Mouse (Mus musculus): ENCODE measurements at regions not wholly inside any gene's neighbourhood (a gene's known extent, or its start where the extent isn't known, plus 50 kb on each side); places are given as distances from the start of the nearest gene placed in this dataset.

DNA sequence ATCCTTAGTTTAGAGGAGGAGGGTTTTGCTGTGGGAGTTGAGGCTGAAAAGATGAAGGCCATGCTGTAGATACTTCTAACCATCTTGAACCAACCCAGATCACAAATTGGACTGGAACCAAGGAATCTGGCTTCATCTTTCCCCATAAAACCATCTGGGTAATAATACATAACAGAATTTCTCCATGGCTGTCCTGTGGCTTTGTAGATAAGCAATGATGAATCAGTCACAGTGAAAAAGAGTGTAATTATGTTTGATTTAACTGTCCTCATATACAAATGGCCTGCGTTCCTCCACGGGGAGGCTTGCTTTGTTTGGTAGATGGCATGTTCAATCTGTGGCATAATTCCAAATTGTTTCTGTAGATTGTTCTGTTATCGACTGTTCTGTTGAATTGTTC, 100.9 kb downstream of the Aldh8a1 start:
- TF ChIP-seq POLR2A (IDR thresholded peaks at IDR 0.05; ENCODE audit: extremely low read depth, insufficient read depth, low read length) (no peak), CTCF (IDR thresholded peaks at IDR 0.05; ENCODE audit: extremely low read depth, insufficient read depth, low read length) (no peak)
- no peak overlapping the region for H3K4me3 ChIP-seq (ENCODE audit: insufficient read depth, low read length)
- H3K27ac ChIP-seq (ENCODE audit: insufficient read depth, low read length): no peak overlapping the region
- H3K4me1 ChIP-seq (ENCODE audit: control insufficient read depth, insufficient read depth, low read length): 0 out of 2 replicates have a peak, but pooled peaks cover 2% of the 10 kb centered on the region

DNA sequence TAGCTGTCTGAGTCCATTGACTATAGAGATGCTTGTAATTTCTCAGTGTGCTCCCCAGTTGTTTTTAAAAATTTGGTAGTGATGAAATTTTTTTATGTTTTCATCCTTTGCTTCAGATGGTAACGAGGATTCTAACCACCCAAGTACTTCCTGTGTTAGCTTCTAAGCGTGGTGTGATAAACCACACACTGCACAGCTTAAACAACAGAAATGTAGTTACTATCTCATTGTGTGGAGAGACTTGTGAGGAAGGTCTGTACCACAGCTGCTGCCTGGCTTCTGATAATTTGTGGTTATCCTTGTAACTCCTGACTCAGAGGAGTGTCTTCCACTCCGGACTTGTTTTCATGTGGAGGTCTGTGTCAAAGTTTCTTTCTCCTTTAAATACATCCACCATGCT, 102.3 kb downstream of the Aldh8a1 start:
- TF ChIP-seq POLR2A (IDR thresholded peaks at IDR 0.05; ENCODE audit: extremely low read depth, insufficient read depth, low read length) (no peak), CTCF (IDR thresholded peaks at IDR 0.05; ENCODE audit: extremely low read depth, insufficient read depth, low read length) (no peak)

DNA sequence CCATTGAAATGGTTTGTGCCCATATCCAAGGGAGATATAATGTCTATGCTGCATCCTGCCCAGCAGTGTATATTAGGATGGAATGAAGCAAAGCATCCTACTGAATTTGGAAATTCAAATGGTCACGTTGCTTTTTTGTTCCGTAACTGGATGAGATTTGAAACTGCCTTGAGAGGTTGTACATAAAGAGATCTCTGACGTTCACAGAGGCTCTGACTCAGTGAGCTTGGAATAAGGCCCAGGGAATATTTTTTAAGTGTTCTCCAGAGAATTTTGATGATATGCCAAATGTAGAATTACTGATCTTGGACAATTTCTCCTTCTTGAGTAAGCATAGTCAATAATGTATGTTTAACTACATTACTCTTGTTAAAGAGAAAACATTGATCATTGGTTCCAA, 104.2 kb downstream of the Aldh8a1 start:
- Histone ChIP-seq H3K4me1 (ENCODE audit: control insufficient read depth, insufficient read depth, low read length) (peaks cover 2% of the 10 kb centered on the region; the same call in 1 of the 2 replicates), H3K4me3 (ENCODE audit: insufficient read depth, low read length) (no peak overlapping the region), H3K27ac (ENCODE audit: insufficient read depth, low read length) (no peak overlapping the region)
- TF ChIP-seq CTCF (IDR thresholded peaks at IDR 0.05; ENCODE audit: extremely low read depth, insufficient read depth, low read length) (no peak), POLR2A (IDR thresholded peaks at IDR 0.05; ENCODE audit: extremely low read depth, insufficient read depth, low read length) (no peak)

More for the DNA sequence above, 102.3 kb downstream of the Aldh8a1 start:
- Histone ChIP-seq H3K4me1 (ENCODE audit: control insufficient read depth, insufficient read depth, low read length) (0 out of 2 replicates have a peak, but pooled peaks cover 2% of the 10 kb centered on the region), H3K27ac (ENCODE audit: insufficient read depth, low read length) (no peak overlapping the region), H3K4me3 (ENCODE audit: insufficient read depth, low read length) (no peak overlapping the region)

DNA sequence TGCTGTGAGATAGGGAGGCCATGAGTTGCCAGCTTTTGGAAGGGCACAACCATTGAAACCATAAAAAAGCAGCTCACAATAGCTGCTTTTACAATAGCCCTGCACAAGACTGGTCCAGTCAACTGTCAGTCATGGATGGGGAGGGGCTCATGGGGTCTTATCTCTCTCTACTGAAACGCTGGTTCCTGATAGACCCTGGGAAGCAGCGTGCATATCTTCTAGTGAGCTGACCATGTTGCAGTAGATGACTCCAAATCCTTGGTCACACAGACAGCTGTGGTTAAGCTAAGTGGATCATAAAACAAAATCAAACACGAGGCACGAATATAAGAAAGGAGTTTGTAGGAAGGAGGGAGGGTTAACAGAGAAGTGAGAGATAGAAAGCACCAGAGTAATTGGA, 105.0 kb downstream of the Aldh8a1 start:
- Histone ChIP-seq H3K4me3 (ENCODE audit: insufficient read depth, low read length) (no peak overlapping the region), H3K27ac (ENCODE audit: insufficient read depth, low read length) (no peak overlapping the region), H3K4me1 (ENCODE audit: control insufficient read depth, insufficient read depth, low read length) (peaks cover 3% of the 10 kb centered on the region; the same call in 1 of the 2 replicates)
- TF ChIP-seq POLR2A (IDR thresholded peaks at IDR 0.05; ENCODE audit: extremely low read depth, insufficient read depth, low read length) (no peak), CTCF (IDR thresholded peaks at IDR 0.05; ENCODE audit: extremely low read depth, insufficient read depth, low read length) (no peak)

- no peak for TF ChIP-seq CTCF (IDR thresholded peaks at IDR 0.05; ENCODE audit: extremely low read depth, insufficient read depth, low read length)
- no peak for TF ChIP-seq POLR2A (IDR thresholded peaks at IDR 0.05; ENCODE audit: extremely low read depth, insufficient read depth, low read length)
- Histone ChIP-seq H3K4me3 (ENCODE audit: insufficient read depth, low read length) (no peak overlapping the region), H3K4me1 (ENCODE audit: control insufficient read depth, insufficient read depth, low read length) (peaks cover 3% of the 10 kb centered on the region; the same call in 1 of the 2 replicates), H3K27ac (ENCODE audit: insufficient read depth, low read length) (peak overlapping the region; percentile 81)
These were observed 105.6 kb downstream of the Aldh8a1 start for GRCm38 (mm10) chr10:21482659-21483058.

DNA sequence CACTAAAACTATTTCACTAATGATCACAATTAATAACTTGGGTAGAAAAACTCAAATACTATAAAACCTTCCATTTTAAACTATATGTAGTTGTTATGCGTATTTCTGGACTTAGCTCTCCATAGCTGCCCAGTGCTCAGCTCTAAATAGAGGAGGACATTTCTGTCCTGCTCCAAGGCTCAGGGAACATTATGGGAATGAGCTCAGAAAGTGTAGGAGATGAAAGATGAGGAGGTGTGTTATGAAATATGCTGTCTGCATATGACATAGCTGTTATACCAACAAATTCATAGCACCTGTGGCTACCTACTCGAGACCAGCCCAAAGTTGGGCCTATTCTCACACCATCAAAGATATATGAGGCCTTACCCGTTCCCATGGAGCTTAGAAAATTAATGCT, 106.3 kb downstream of the Aldh8a1 start:
- H3K4me1 ChIP-seq (ENCODE audit: control insufficient read depth, insufficient read depth, low read length): peaks cover 3% of the 10 kb centered on the region; the same call in 1 of the 2 replicates
- no peak overlapping the region for H3K27ac ChIP-seq (ENCODE audit: insufficient read depth, low read length)
- H3K4me3 ChIP-seq (ENCODE audit: insufficient read depth, low read length): no peak overlapping the region
- TF ChIP-seq CTCF (IDR thresholded peaks at IDR 0.05; ENCODE audit: extremely low read depth, insufficient read depth, low read length) (no peak), POLR2A (IDR thresholded peaks at IDR 0.05; ENCODE audit: extremely low read depth, insufficient read depth, low read length) (no peak)

GRCm38 (mm10) chr10:21488374-21488930, 104.5 kb upstream of the 1700020N01Rik start:
- Histone ChIP-seq H3K27ac (ENCODE audit: insufficient read depth, low read length) (no peak overlapping the region), H3K4me1 (ENCODE audit: control insufficient read depth, insufficient read depth, low read length) (peaks cover 1% of the 10 kb centered on the region; the same call in 1 of the 2 replicates), H3K4me3 (ENCODE audit: insufficient read depth, low read length) (no peak overlapping the region)
- TF ChIP-seq CTCF (IDR thresholded peaks at IDR 0.05; ENCODE audit: extremely low read depth, insufficient read depth, low read length) (no peak), POLR2A (IDR thresholded peaks at IDR 0.05; ENCODE audit: extremely low read depth, insufficient read depth, low read length) (no peak)

GRCm38 (mm10) chr10:21490910-21491309, 102.0 kb upstream of the 1700020N01Rik start:
- H3K4me3 ChIP-seq (ENCODE audit: insufficient read depth, low read length): no peak overlapping the region
- H3K27ac ChIP-seq (ENCODE audit: insufficient read depth, low read length): no peak overlapping the region
- TF ChIP-seq POLR2A (IDR thresholded peaks at IDR 0.05; ENCODE audit: extremely low read depth, insufficient read depth, low read length) (no peak), CTCF (IDR thresholded peaks at IDR 0.05; ENCODE audit: extremely low read depth, insufficient read depth, low read length) (no peak)
- peaks cover 1% of the 10 kb centered on the region; the same call in 1 of the 2 replicates for H3K4me1 ChIP-seq (ENCODE audit: control insufficient read depth, insufficient read depth, low read length)

GRCm38 (mm10) chr10:21492254-21492894, 100.6 kb upstream of the 1700020N01Rik start:
- H3K4me1 ChIP-seq (ENCODE audit: control insufficient read depth, insufficient read depth, low read length): no peaks in the 10 kb centered on the region; the same call in 1 of the 2 replicates

DNA sequence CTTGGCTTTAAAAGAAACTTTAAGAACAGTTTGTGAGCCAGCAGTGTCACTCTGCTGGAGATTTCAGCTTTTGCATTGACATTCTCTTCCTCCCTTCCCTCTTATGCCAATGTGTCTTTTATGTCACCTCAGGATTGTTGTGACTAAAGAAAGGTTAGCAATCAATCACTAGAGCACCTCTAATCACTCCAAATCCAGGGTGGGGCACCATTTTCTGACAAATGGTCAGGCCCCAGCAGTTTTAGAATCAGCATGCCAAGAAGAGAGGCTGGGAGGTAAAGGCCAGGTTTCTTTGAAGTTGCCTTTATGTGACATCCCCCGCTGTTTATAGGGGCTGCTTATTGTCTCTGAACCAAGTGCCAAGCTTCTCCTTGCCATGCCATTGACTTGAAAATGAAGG, 98.4 kb upstream of the 1700020N01Rik start:
- TF ChIP-seq CTCF (IDR thresholded peaks at IDR 0.05; ENCODE audit: extremely low read depth, insufficient read depth, low read length): no peak
- no peak for TF ChIP-seq POLR2A (IDR thresholded peaks at IDR 0.05; ENCODE audit: extremely low read depth, insufficient read depth, low read length)

More at GRCm38 (mm10) chr10:21492254-21492894, 100.6 kb upstream of the 1700020N01Rik start:
- no peak overlapping the region for H3K4me3 ChIP-seq (ENCODE audit: insufficient read depth, low read length)
- TF ChIP-seq CTCF (IDR thresholded peaks at IDR 0.05; ENCODE audit: extremely low read depth, insufficient read depth, low read length) (no peak), POLR2A (IDR thresholded peaks at IDR 0.05; ENCODE audit: extremely low read depth, insufficient read depth, low read length) (no peak)
- no peak overlapping the region for H3K27ac ChIP-seq (ENCODE audit: insufficient read depth, low read length)

More for the DNA sequence above, 98.4 kb upstream of the 1700020N01Rik start:
- no peak overlapping the region for H3K27ac ChIP-seq (ENCODE audit: insufficient read depth, low read length)
- H3K4me3 ChIP-seq (ENCODE audit: insufficient read depth, low read length): no peak overlapping the region
- no peaks in the 10 kb centered on the region; the same call in 1 of the 2 replicates for H3K4me1 ChIP-seq (ENCODE audit: control insufficient read depth, insufficient read depth, low read length)
